Mouse (Mus musculus): Measurements from ENCODE around the gene Rhbdl1.

Gene Rhbdl1

DNA sequence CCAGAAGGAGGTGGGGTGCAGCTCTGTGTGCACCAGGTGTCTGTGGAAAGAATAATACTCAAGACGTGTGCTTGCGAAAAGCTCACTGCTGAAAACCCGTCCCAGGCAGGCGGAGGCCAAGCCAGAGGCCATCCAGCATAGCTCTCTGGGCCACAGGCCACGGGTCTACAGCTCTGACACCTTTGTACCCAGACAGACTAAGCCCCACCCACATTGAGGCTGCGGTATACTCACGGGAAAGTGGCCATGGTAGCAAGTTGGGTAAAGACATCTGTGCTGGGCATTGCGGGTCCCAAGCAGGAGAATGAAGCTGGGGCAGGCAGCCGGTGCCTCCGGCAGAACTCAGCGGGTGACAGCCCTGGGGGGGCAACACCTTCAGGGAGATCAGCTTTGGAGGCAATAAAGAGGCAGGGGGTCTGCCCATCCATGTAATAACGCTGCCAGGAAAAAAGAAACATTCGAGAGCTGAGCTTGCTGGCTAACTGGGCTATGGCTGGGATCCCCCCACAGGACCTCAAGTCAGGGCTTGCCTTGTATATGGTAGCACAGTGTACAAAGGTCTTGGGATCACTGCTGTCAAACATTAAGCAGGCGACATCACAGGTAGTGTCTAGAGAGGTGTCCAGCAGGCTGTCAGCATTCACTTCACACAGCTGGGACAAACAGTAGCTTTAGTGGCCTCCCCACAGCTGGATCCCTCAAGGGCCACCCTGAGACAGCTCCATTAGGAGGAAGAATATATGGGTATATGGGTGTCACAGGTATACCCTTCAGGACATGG is 2.5 kb upstream of the Rhbdl1 start:
- no peak for DNase-seq (ENCODE audit: low read depth, low spot score)

GRCm38 (mm10) chr17:25838904-25839303 is 1.8 kb upstream of the Rhbdl1 start:
- no peak for DNase-seq (ENCODE audit: low read depth, low spot score)

DNA sequence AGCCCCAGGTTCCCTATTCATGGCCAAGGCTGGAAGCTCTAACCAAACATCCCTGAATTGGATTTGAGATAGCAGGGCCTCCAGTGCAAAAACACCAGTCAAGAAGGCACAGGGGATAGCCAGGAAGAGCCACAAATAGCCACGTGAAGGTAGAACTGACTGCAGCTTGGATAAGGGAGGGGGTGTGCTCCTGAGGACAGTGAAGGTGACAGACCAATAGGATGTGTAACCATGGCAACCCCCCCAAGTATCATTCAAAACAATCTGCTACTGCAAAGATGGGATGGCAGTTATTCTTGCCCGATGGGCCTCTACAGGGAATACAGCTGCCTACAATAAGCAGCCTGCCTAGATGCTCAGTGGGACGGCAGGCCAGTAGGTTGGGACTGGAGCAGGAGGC is 438 bp upstream of the Rhbdl1 start:
- no peak for DNase-seq (ENCODE audit: low read depth, low spot score)

DNA sequence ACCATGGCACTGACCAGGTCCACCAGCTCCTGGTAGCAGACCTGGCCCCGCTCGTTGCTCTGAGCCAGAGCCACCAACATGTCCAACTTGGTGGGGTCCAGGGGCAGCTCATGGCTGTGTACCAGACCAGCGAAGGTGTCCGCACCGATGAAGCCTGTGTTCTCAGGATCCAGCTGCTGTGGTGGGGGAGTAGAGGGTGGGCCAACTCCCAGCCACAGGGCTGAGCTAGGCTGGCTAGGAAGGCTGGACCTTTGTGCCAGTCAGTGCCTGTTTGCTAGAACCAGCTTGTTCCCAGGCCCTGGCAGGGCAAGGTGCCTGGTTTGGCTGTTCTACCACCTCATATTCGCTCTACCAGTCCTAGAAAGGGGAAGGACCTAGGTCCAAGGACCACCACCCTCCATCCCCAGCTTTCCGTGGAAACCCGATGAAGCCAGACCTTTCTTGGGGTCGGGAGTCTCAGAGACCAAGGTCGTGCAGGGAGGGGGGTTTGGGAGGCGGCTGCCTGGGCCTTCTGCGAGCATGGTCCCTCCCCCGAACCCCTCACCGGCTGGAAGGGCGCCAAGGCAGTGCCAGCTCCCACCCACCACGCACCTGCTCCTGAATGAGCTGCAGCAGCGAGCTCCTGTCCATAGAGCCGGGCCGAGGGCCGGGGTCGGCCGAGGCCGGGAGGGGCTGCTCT is 559 bp downstream of the Rhbdl1 start:
- DNase-seq (ENCODE audit: low read depth, low spot score): no peak

- DNase-seq (ENCODE audit: low read depth, low spot score): no peak
Measured at GRCm38 (mm10) chr17:25835816-25836215, 1.3 kb downstream of the Rhbdl1 start.

DNA sequence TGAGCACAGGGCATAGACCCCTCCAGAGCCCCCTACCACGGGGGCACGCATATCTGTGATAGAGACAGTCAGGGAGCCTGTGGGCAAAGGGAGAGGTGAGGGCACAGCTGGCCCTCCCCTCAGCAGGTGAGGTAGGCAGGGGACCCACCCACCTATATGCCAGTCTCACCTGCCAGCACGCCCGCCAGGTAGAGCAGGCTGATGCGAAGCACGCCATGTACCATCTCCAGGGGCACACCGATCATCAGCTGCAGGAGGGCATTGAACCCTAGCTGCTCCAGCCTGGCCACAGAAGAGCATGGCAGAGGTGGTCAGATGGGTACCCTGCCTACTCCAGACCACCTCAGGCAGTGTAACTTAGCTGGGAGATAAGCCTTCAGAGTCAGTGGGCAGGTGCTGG is 1.8 kb downstream of the Rhbdl1 start:
- DNase-seq (ENCODE audit: low read depth, low spot score): no peak

- DNase-seq (ENCODE audit: low read depth, low spot score): no peak
Measured at GRCm38 (mm10) chr17:25834595-25835222, 2.4 kb downstream of the Rhbdl1 start.

- no peak for DNase-seq (ENCODE audit: low read depth, low spot score)
Measured at GRCm38 (mm10) chr17:25833961-25834594, 3.0 kb downstream of the Rhbdl1 start.

DNA sequence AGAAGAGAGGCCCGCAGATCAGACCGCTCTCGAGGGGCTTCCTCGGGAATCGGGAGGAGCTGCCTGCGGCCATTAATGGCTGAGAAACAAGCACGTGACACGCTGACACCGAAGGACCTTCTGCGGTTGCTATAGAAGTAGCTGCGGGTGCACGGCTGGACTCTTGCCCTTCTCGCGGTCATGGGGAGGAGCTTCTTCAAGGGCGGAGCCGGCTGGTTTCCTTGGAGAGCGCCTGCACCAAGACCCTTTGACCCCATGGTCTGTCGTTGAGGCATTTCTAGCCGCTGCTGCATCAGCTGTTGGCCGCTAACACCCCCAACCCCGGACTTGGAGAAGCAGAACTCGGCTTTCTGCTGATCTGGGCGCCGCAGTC is 3.8 kb downstream of the Rhbdl1 start, which contains the start of gene Stub1:
Gene Stub1, minus strand, starts transcription at position 114 of the 373 bp plus-strand sequence.
- DNase-seq (ENCODE audit: low read depth, low spot score): no peak

GRCm38 (mm10) chr17:25832436-25833290 is 4.4 kb downstream of the Rhbdl1 start:
- DNase-seq (ENCODE audit: low read depth, low spot score): peak; percentile 97

DNA sequence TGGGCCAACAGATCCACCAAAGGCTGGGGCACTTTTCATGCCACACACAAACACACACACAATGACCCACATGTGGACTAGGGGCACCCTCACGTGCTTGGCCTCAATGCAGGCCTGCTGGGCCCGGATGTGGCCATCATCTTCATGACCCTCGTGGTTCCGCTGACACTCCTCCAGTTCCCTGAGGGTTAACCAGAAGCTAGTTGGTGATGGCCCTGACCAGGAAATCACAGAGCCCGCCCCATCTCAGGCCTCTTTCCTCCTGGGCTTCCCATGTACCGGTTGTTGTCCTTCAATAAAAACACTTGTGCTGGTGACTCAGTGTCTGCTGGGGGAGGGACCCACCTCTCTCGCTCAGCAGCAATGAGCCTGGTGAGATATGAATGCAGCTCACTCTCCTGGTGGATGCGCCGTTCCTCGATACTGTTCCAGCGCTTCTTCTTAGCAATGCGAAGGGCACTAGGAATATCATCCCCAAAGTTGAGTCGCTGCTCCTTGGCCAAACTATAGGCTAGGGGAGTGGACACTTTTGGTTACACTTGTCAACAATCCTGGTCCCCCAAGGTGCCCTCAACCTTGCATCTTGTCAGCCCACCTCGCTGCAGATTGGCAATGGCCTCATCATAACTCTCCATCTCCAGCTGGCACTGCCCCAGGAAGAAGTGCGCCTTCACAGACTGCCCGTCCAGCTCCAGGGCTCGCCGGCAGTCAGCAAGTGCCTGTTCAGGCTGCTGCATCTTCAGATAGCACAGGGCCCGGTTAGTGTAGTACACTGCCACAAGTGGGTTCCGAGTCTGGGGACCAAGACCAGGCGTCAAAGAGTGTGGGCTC is 5.4 kb downstream of the Rhbdl1 start:
- no peak for DNase-seq (ENCODE audit: low read depth, low spot score)

DNA sequence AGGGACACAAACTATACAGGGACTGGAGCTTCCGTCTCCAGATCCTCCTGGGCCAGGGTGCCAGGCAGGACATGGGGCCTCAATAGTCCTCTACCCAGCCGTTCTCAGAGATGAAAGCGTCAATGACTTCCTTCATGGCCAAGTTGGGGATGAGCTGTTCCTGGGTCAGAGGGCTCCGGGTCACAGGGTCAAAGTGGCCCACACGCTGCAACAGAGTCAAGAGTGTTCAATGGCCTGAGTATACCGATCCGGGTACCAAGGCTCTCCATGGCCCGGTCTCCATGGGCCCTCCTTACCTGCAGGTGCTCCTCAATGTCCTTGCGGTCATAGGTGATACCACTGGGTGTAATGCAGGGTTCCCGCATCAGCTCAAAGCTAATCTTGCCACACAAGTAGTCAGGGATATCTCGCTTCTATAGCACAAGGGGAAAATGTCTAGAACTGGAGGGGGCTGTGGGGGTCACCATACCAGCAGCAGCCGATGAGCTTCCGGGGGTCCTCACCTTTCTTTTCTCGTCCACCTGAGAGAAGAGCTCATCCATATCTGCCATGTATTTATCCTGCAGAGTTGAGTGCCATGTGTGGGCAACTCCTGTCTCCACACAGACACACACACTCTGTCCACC is 6.2 kb downstream of the Rhbdl1 start:
- DNase-seq (ENCODE audit: low read depth, low spot score): no peak

- DNase-seq (ENCODE audit: low read depth, low spot score): no peak
Measured at GRCm38 (mm10) chr17:25830200-25830753, 6.8 kb downstream of the Rhbdl1 start.

DNA sequence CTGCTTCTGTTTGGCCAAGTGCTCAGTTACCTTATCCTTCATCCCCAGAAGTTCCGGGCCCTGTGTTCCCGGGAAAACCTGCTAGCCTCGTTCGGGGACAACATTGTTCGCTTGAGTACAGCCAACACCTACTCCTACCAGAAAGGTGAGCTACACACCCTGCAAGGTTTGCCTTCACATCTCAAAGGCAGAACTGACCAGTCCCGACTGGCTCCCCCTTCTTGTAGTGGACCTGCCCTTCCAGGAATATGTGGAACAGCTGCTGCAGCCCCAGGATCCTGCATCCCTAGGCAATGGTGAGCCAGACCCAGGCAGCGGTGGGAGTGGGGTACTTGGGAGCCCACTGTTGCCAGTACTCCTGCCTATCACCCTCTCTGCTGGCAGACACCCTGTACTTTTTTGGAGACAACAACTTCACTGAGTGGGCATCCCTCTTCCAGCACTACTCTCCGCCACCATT is 7.5 kb downstream of the Rhbdl1 start:
- DNase-seq (ENCODE audit: low read depth, low spot score): no peak

DNA sequence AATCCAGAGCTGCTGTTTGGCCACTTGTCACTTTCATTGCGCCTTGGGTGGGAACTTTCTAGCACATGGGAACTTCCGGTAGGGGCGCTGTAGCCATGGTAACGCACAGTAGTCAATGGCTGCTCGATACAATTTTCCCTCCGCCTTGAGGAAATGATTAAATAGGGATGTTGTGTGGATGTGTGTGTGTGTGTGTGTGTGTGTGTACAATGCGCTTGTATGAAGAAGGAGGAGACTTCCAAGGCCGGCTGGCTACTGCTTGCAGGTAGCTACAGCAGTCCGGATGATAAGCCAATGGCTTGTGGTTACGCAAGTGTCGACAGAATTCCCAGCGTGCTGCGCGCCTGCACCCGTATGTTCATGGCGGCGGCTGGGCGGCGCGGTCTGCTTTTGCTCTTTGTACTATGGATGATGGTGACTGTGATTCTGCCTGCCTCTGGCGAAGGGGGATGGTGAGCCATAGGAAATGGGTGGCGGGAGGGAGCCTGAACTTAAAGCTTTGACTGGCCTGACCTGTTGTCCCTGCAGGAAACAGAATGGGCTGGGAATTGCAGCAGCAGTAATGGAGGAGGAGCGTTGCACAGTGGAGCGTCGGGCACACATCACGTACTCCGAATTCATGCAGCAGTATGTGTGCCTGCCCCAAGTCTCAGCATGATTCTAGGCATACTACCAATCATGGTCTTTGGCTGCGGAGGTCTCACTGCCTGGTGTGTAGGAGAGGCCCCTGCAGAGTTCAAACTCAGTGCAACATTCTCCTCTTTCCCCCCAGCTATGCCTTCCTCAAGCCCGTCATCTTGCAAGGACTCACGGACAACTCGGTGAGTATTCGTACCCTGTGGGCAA is 8.2 kb downstream of the Rhbdl1 start, which contains the start of gene Jmjd8:
Gene Jmjd8, plus strand, starts transcription at position 156 of the 846 bp plus-strand sequence.
- DNase-seq (ENCODE audit: low read depth, low spot score): peak; percentile 68

- no peak for DNase-seq (ENCODE audit: low read depth, low spot score)
Measured at GRCm38 (mm10) chr17:25828223-25828594, 8.9 kb downstream of the Rhbdl1 start.

- DNase-seq (ENCODE audit: low read depth, low spot score): no peak
Measured at GRCm38 (mm10) chr17:25827546-25828222, 9.4 kb downstream of the Rhbdl1 start.

GRCm38 (mm10) chr17:25827011-25827410 is 10.1 kb downstream of the Rhbdl1 start:
- DNase-seq (ENCODE audit: low read depth, low spot score): no peak

Data from retina, adult 2 months (tissue).